Mouse (Mus musculus): ENCODE data around the gene Gm11567.
"Not testable (repeated sequence)": the region's sequence is repeated elsewhere in the genome, so short reads cannot be mapped to it uniquely, and the experiment has no call there.

The Gm11567 gene

GRCm38 (mm10) chr11:99878887-99879286 is at the start of gene Gm11567:
Gene Gm11567, plus strand, starts transcription at chr11:99879187.
- not testable (repeated sequence) for DNase-seq (ENCODE audit: low spot score)

GRCm38 (mm10) chr11:99837966-99838365 is 41.0 kb upstream of the Gm11567 start, which contains the start of gene 2300003K06Rik:
Gene 2300003K06Rik, minus strand, starts transcription at chr11:99838066.
- DNase-seq (ENCODE audit: low spot score) = no peak

- DNase-seq (ENCODE audit: low spot score) = no peak
Measured at GRCm38 (mm10) chr11:99842185-99842584, 36.8 kb upstream of the Gm11567 start.

GRCm38 (mm10) chr11:99846746-99847145 is 32.2 kb upstream of the Gm11567 start:
- DNase-seq (ENCODE audit: low spot score) = no peak

- DNase-seq (ENCODE audit: low spot score) = no peak
Measured at GRCm38 (mm10) chr11:99851508-99851907, 27.5 kb upstream of the Gm11567 start, which contains the start of gene Krtap4-16. Gene Krtap4-16, minus strand, starts transcription at chr11:99851608.

- no peak for DNase-seq (ENCODE audit: low spot score)
Measured at GRCm38 (mm10) chr11:99854121-99854520, 24.9 kb upstream of the Gm11567 start.

GRCm38 (mm10) chr11:99857617-99858016 is 21.4 kb upstream of the Gm11567 start, which contains the start of gene Gm11568:
Gene Gm11568, plus strand, starts transcription at chr11:99857917.
- no peak for DNase-seq (ENCODE audit: low spot score)

GRCm38 (mm10) chr11:99858761-99859160 is 20.2 kb upstream of the Gm11567 start:
- DNase-seq (ENCODE audit: low spot score) = no peak

GRCm38 (mm10) chr11:99864176-99864575 is 14.8 kb upstream of the Gm11567 start, which contains the start of gene Gm11559:
Gene Gm11559, plus strand, starts transcription at chr11:99864476.
- not testable (repeated sequence) for DNase-seq (ENCODE audit: low spot score)

- not testable (repeated sequence) for DNase-seq (ENCODE audit: low spot score)
Measured at GRCm38 (mm10) chr11:99873089-99873488, 5.9 kb upstream of the Gm11567 start, which contains the start of gene Krtap9-1. Gene Krtap9-1, plus strand, starts transcription at chr11:99873389.

GRCm38 (mm10) chr11:99907620-99908019 is 28.6 kb downstream of the Gm11567 start, which contains the start of gene Krtap31-1:
Gene Krtap31-1, plus strand, starts transcription at chr11:99907920.
- no peak for DNase-seq (ENCODE audit: low spot score)

GRCm38 (mm10) chr11:99914451-99914850 is 35.5 kb downstream of the Gm11567 start, which contains the start of gene Gm11565:
Gene Gm11565, plus strand, starts transcription at chr11:99914751.
- no peak for DNase-seq (ENCODE audit: low spot score)

Data from urinary bladder, postnatal 14 days (tissue).